Mouse (Mus musculus) embryonic fibroblast, embryonic 13.5 days (primary cell): ENCODE data around the gene Gpr183. TPM values are rescaled to one million over a fixed set of nuclear protein-coding genes. Genes with fewer than 3 reads are reported as not detected.

ENCODE experiments used
- H3K27ac ChIP-seq: 2 replicates; pipeline ENCODE4 v1.5.1; 2012; ENCODE audit warnings: low read length, control low read depth, inconsistent platforms; ENCODE audit not compliant: insufficient read depth
- H3K4me1 ChIP-seq: 2 replicates; pipeline ENCODE4 v1.6.1; 2011; ENCODE audit warnings: low read length; ENCODE audit not compliant: control insufficient read depth, insufficient read depth
- H3K4me3 ChIP-seq: 2 replicates; pipeline ENCODE4 v1.5.1; 2011; ENCODE audit warnings: mild to moderate bottlenecking, control low read depth, low read length; ENCODE audit not compliant: insufficient read depth
- CTCF ChIP-seq: IDR thresholded peaks from 2 replicates; pipeline ENCODE4 v1.5.1; 2011; ENCODE audit warnings: mild to moderate bottlenecking, control low read depth, low read length, moderate library complexity, borderline replicate concordance; ENCODE audit not compliant: insufficient read depth
- POLR2A ChIP-seq: IDR thresholded peaks from 2 replicates; pipeline ENCODE4 v1.6.1; 2011; ENCODE audit warnings: low read depth, mild to moderate bottlenecking, control low read depth, low read length, moderate library complexity
- polyA plus RNA-seq: library from polyadenylated mRNA; stranded (reverse); fragments of >200 nt; gene quantifications from 2 replicates; pipeline ENCODE4 v1.2.4, GENCODE M21; 2011; ENCODE audit warnings: low read depth; ENCODE audit not compliant: missing spikeins, insufficient read length

Gene Gpr183
- polyA plus RNA-seq, 1 experiment, result 1.6 TPM

DNA sequence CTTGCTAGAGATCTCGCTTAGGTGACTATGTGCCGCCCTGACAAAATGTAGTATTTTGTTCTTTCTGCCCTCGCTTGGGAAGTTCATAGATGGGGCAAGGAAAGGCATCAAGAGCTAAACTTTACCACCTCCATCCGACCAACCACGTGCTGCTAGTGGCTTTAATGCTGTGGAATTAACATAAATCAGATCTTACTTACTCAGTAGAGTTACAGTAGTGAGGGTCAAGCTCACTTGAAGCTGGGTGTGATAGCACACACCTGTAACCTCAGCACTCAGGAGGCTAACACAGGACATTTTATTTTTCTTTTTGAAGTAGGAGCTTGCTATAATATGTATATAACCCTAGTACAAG, 13.0 kb downstream of the Gpr183 start:
- no peak overlapping the region for H3K4me3 ChIP-seq
- H3K4me1 ChIP-seq, result no peaks in the 10 kb centered on the region
- TF ChIP-seq CTCF, result no peak
- no peak overlapping the region for H3K27ac ChIP-seq

DNA sequence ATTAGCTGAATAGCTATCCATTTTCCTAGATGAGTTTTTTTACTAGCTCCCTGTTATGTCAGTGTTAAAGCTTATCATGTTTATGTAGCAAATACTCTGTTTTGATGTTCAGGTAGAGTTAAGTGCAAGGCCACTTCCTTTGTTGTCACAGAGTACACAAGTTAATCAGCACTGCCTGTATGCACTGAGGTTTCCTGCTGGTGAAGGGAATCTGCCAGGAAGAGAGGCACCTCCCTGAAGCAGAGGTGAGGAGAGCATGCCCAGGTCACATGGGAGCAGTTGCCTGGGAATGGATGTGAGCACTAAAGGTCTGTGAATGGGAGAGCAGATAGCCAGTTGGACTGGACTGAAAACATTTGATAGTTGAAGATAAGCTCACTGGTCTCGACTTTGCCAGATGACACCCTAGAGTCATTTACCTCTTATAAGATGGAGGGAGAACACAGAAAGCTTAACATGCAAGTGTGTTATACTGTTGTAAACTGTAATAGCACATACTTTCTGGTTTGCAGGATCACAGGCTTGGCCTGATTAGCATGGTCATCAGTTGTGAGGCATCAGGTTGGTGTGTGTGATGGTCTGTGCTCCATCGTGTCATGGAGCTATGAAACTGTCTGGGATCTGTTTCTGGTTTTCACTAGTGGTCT, 13.5 kb downstream of the Gpr183 start:
- H3K4me3 ChIP-seq, result no peak overlapping the region
- no peaks in the 10 kb centered on the region for H3K4me1 ChIP-seq
- no peak overlapping the region for H3K27ac ChIP-seq
- no peak for TF ChIP-seq CTCF
- TF ChIP-seq POLR2A, result no peak

DNA sequence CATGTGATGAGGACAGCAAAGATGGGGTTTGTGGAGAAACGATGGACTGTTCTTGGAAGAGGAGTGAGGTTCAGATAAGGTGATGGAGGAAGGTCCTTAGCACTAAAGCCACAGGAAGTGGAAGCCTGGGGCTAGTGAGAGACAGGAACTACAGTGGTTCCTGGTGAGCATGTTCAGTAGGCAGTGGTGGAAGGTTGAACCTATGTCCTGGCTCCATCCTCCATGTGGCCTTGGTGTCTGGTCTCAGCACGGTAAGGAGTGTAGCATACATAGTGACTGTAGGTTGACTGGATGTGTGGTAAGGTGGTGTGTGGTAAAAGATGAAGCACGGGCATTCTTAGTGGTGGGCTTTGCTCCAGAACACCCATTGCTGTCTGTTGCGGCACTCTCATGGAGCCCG, 15.1 kb downstream of the Gpr183 start:
- H3K27ac ChIP-seq, result no peak overlapping the region
- no peak for TF ChIP-seq CTCF
- no peak for TF ChIP-seq POLR2A
- H3K4me1 ChIP-seq, result no peaks in the 10 kb centered on the region
- H3K4me3 ChIP-seq, result no peak overlapping the region

DNA sequence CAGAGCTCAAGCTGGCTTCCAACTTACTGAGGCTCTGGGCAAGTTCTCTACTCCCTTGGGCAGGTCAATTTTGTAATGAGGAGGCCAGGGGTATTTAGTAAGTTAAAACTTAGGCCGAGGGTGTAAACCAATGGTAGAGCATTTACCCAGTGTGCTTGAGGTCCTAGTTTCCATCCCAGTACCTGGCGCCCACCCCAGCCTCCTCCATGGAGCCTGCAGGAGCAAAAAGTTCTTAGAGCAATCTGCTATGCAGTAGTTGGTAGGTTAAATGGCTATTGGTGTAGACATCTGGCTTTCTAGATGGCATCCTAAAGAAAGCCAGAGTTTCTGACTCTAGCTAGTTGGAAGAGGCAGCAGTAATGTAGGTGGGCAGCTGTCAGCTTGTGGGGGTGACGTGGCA, 15.6 kb downstream of the Gpr183 start:
- TF ChIP-seq POLR2A (no peak), CTCF (no peak)
- Histone ChIP-seq H3K4me1 (no peaks in the 10 kb centered on the region), H3K27ac (no peak overlapping the region), H3K4me3 (no peak overlapping the region)

DNA sequence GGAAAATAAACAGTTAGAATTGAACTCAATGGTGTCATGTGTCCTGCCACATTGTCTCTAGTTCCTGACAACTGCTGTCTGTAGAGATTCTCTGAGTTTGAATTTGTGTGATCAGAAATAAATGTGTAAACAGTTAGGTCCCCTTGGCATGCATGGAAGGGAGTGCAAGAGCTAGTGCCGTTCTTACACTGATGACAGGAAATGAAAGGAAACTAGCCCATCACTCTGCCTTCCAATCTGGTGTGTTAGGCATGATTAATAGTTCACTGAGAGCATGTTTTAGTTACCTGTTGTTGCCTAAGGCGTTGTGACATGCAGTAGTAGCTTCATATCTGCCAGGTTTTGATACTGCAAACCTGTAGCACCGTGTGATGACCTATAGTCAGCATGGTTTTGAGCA, 17.0 kb downstream of the Gpr183 start:
- Histone ChIP-seq H3K4me3 (no peak overlapping the region), H3K27ac (no peak overlapping the region), H3K4me1 (no peaks in the 10 kb centered on the region)
- TF ChIP-seq POLR2A (no peak), CTCF (no peak)

DNA sequence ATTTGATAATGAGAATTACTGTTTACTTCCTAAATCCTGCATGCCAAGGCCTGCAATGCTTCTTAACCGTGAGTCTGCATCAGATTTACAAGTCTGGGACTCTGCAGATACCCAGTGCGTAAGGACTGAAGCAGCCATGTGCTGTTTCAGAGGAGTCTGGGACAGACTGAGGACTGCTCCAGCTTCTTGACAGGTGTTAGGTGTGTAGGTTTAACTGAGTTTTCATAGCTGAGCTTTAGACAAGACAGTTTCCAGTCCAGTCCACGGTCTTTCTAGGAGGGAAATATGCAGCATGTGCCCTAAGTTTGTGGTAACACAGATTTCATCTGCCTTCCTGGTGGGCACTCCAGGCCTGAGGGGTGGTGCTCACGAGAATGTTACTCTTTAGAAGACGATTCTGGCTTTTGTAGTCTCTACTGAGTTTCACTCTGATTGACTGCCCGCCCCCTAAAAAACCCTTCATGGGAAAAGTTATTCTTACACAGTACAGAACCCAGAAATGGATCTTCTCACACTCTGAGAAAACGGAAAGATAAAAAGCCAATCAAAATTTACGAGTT, 17.7 kb downstream of the Gpr183 start:
- Histone ChIP-seq H3K27ac (no peak overlapping the region), H3K4me1 (no peaks in the 10 kb centered on the region), H3K4me3 (no peak overlapping the region)
- TF ChIP-seq CTCF (no peak), POLR2A (no peak)

DNA sequence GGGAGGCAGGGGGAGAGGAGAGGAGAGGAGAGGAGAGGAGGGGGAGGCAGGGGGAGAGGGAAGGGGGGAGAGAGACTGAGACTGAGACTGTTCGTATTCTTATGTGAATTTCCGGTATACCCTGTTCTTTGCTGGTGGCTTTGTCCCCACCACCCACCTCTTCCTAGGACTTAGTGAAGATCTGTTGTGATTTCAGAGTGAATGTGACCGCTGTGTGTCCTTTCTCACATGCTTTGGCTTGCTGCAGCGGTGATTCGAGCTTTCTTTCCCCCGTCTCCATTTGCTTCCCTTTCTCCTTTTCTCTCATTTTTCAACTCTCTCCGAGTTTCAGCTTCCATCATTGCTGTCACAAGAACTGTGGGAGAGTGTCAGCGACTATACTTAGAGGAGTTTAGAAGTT, 18.3 kb downstream of the Gpr183 start:
- Histone ChIP-seq H3K4me3 (no peak overlapping the region), H3K27ac (no peak overlapping the region), H3K4me1 (no peaks in the 10 kb centered on the region)
- no peak for TF ChIP-seq POLR2A

DNA sequence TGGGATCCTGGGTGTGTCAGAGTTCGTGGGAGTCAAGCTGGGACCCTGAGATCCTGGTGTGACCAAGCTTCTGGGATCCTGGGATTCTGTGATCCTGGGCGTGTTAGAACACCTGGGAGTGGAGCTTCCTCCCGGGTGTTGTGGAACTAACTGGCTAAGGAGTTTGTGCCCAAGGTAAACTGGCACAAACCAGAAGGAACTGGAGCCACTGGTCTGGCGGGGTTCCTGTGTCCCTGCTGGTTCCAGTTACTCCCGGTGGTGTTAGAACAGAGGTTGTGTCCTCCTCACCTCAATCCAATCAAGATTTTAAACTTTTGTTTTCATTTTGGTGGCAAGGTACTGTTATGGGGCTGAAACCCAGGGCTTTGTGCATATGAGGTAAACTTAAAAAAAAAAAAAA, 18.9 kb downstream of the Gpr183 start:
- no peak overlapping the region for H3K27ac ChIP-seq

DNA sequence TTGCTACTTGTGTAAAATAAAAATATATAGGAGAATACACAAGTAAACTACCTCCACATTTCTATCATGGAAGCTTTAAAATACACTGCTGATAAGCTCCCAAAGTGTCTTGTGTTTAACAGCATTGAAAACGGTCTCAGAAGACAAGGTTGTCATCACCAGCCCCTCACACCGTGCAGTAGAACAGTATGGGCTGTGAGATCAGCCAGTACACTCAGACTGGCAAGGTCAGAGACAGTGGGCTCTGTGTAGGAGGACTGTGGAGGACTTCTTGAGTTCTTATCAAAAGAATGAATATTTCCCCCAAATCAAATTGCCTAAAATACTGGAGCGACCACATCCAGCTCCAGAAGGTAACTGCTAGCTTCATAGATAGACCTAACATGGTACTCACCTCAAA, 25.4 kb downstream of the Gpr183 start:
- H3K27ac ChIP-seq, result no peak overlapping the region
- H3K4me1 ChIP-seq, result no peaks in the 10 kb centered on the region
- TF ChIP-seq POLR2A (no peak), CTCF (no peak)
- no peak overlapping the region for H3K4me3 ChIP-seq

More for the DNA sequence above, 18.9 kb downstream of the Gpr183 start:
- Histone ChIP-seq H3K4me1 (no peaks in the 10 kb centered on the region), H3K4me3 (no peak overlapping the region)
- TF ChIP-seq POLR2A (no peak), CTCF (no peak)

DNA sequence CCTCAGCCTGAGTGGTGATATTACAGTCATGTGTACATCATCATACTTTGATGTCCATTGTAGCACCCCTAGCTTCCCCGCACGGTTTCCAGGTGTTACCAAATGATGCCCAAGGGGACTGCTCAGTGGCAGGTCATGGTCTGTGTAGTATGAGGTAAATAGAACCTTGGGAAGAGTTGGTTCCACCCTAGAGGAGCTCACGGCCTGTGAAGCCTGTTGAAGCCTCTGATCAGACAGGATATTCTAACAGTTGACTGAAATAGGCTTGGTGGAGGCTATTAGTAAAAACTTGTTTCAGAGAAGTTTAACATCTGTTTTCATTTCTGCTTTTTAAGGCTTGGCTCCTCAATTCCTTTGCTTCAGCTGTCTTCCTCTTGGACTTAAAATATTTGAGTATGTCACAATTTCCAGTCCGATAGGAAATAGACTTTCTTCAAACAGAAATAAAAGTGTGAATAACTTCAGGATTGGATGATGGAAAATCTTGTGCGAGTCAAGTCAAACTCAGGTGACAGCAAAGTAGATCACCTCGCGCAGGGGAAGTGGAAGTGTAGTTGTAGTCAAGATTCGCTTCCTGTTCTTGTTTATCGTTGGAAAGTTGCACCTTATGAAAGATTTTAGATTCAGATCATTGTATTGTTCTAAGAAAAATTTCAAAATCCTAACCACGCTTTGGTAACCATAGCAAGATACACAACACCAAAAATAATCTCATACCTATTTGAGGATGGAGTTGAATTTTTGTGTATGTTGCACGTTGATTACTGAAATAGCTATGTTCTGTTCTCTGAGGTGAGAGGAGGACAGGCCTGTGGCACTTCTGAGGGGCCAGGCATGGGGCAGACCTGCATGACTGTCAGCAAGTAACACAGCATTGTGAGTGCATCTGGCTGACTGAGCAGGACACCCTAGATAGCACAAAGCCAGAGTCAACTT, 26.5 kb downstream of the Gpr183 start:
- no peak for TF ChIP-seq POLR2A
- no peak for TF ChIP-seq CTCF
- Histone ChIP-seq H3K27ac (no peak overlapping the region), H3K4me1 (no peaks in the 10 kb centered on the region), H3K4me3 (no peak overlapping the region)
